Mouse (Mus musculus) layer of hippocampus, adult 18-20 months (tissue): Measurements from ENCODE around the gene Gm20518. TPM values are rescaled to one million over a fixed set of nuclear protein-coding genes. Genes with fewer than 3 reads are reported as not detected.
A peak's percentile ranks its signal among the peaks of the same experiment; 100 is the strongest.

ENCODE experiments used
- DNase-seq, 2 experiments: peaks; one replicate each; pipeline ENCODE4 v3.0.0; 2022; ENCODE audit warnings: low spot score in 2 of 2
- long read RNA-seq: library from polyadenylated mRNA; stranded (forward); transcript quantifications from one replicate; pipeline ENCODE4 v2.0.0, GENCODE M21; 2021
- total RNA-seq, 2 experiments: library from RNA; stranded (reverse); gene quantifications; 2 replicates each; pipeline ENCODE4 v1.2.3; 2021

Gene Gm20518
- total RNA-seq: 1 to 10 TPM; 1.9 to 2.3 TPM
- long read RNA-seq, partial matches to known transcripts: 0 of 23 reads
- long read RNA-seq, other reads (novel, unspliced or antisense): 23 of 23 reads

- peak; percentile 98 to 99 for DNase-seq
Measured at GRCm38 (mm10) chr16:17891567-17891959, at the start of gene Gm20518. Gene Gm20518 (minus strand): TSS chr16:17891671.

GRCm38 (mm10) chr16:17939255-17939751, 47.8 kb upstream of the Gm20518 start:
- no peak for DNase-seq

DNA sequence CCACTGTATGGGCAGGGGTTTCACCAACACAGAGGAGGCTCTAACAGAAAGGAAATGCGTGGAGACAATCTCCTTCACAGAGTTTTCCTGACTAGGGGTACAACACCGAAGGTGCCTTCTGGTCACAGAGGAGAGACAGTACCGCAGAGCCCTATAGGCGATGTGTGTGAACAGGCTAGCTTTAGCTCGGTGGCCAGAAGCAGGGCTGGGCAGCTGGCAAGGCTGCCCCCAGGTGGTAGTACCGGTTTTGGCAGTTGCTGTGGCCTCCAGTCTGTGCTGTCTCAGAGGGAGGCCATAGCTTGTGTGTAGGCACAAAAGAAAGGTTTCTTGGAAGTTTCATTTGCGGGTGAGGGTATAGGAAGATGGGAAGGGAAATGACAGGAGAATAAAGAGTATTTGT, 47.4 kb upstream of the Gm20518 start:
- peak in 1 of 2 experiments; percentile 48 for DNase-seq

- no peak for DNase-seq
Measured at GRCm38 (mm10) chr16:17938187-17938586, 46.7 kb upstream of the Gm20518 start.

DNA sequence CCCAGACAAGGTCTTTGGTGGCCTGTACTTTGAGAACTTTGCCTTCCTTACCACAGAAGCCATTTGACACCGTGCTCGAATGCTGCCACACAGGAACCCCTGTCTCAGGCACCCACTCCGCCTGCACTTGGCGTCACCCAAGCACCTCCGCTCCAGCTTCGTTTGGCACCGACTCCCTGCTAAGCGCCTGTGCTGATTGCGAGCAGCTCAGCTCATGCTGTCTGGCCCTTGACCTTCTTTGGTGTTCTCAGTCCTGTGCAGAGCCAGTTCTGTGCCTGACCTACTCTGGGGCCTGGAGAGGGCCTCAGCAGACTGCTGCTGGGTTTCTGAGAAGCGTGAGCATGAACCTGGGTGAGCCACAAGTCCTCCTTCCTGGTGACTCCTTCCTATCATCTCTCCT, 45.3 kb upstream of the Gm20518 start:
- no peak for DNase-seq

GRCm38 (mm10) chr16:17934445-17934910, 43.0 kb upstream of the Gm20518 start:
- no peak for DNase-seq

- DNase-seq: no peak
Measured at GRCm38 (mm10) chr16:17933594-17934444, 42.3 kb upstream of the Gm20518 start.

DNA sequence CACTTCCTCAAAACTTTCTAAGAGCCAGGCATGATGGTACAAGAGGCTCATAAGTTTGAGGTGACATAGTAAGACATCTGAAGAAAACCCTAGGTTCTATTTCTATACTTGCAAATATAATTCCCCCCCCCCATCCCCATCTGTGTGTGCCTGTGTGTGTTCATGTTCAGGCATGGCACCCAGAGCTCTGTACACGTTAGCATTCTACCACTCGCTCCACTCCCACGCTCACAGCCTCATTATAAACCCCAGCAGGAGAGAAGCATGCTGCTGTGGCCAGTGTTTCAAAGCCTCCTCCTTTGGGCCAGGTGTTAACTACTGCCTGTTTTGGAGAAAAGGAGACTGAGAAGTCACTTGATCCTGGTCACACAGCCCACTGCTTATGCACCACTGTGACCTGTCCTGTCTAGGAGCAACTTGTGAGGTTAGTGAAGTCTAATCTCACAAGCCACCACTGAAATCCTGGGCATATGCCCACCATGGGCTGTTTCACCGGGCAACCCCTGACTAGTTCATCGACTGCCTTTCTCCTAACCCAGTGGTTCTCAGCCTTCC, 40.5 kb upstream of the Gm20518 start:
- DNase-seq: no peak

DNA sequence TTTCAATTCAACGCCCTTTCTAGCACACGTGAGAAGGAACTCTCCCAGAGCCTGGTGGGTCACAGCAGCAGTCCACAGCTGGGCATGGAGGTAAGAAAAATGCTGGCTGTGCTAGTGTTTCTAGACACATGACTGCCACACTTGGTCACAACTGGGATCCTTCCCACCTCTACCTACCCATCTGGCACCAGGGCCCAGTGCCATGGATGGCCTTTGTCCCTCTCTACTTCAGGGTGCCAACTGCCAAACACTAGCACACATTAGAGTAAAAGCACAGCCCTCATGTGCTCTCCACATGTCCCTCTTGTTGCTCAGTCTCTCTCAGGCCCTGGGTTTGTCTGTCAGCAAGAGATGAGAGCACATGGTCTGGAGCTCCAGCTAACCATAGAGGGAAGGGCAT, 38.2 kb upstream of the Gm20518 start:
- DNase-seq: no peak

DNA sequence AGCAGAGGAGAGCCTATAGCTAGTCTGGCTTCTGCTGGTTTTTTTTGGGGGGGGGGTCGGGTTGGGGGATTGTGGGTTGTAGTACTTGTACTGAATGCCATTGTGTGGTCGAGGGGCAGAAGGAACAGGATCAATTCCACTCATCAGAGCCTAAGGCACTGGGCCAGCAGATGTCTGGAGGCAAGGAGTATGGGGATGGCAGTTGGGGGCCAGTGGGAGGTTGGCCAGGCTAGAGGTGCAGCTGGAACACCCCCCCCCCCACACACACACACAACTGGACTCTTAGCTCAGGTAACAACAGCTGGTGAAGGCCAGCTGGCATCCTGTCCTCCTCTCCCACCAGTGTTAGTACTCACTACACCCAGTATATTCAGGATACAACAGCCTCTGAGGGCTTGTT, 37.7 kb upstream of the Gm20518 start:
- DNase-seq: no peak

DNA sequence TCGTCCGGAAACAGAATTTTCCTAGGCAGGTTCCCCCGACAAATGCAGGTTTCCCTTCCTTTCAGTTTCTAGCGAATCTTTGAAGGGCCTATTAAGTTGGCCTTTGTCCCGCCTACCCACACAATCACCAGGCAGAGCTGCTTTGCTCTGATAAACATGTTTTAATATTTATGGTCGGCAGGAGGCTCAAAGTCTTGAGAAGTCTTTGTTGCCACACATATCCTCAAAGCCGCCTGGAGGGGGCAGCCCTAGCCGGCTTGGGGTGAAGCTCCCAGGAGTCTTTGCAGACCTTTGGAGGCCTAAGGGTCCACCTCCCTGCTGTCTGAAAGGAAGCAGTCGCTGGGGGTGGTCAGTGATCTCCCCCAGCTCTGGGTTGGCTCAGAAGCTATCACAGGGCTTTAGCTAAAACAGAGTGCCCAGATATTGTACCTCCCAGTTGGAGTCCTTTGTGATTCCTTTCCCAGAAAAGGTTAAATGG, 37.2 kb upstream of the Gm20518 start:
- DNase-seq: peak in 1 of 2 experiments; percentile 56

GRCm38 (mm10) chr16:17928087-17928580, 36.7 kb upstream of the Gm20518 start, which contains the start of gene Slc25a1:
Gene Slc25a1 (minus strand): TSS chr16:17928219.
- DNase-seq: peak; percentile 75 to 83

GRCm38 (mm10) chr16:17927351-17928082, 36.0 kb upstream of the Gm20518 start:
- peak in 1 of 2 experiments; percentile 19 for DNase-seq

GRCm38 (mm10) chr16:17922163-17922538, 30.7 kb upstream of the Gm20518 start:
- DNase-seq: no peak

DNA sequence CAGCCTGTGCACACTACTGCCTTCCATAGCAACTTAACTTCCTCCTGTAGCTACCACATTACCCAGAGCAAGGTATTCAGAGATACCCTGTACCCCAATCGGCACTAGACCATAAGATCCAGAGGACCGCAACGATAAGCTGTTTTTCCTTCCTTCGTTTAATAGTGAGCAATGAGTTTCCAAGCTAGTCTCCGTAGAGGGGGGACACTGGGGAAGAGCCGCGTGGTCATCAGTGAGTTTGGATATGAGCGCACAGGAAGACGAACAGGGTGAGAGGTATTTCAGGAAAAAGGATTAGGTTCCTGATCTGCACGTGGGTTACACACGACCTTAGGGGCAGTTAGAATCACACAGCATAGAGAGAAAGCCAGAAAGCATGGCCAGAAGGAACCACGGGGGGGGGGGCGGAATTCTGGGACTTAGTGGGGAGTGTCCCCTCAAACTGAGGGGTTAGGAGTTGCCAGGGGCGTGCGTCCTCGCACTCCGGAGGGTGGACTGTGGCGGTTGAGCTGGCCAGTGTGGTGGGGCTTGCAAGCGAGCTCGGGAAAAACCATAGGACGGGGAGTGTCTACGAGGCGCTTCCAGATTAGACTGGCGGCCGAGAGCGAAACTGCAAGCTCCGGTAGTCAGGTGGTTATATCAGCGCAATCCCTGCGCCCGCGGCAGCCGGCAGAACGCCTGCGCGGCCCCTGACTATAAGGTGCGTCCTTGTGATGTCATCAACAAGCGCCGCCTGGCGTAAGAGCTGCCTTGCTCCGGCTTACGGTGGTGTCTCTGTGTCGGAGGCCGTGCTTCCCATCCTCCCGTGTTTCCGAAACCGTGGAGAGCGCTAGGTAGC, 30.1 kb upstream of the Gm20518 start:
- DNase-seq: peak; percentile 94 to 98

GRCm38 (mm10) chr16:17920586-17920985, 29.1 kb upstream of the Gm20518 start:
- DNase-seq: no peak

GRCm38 (mm10) chr16:17914307-17915249, 23.1 kb upstream of the Gm20518 start, which contains the start of gene Gsc2:
Gene Gsc2 (minus strand): TSS chr16:17915059.
- no peak for DNase-seq

- peak; percentile 92 to 98 for DNase-seq
Measured at GRCm38 (mm10) chr16:17911052-17911595, 19.7 kb upstream of the Gm20518 start, which contains the start of gene Ess2. Gene Ess2 (minus strand): TSS chr16:17911348.

DNA sequence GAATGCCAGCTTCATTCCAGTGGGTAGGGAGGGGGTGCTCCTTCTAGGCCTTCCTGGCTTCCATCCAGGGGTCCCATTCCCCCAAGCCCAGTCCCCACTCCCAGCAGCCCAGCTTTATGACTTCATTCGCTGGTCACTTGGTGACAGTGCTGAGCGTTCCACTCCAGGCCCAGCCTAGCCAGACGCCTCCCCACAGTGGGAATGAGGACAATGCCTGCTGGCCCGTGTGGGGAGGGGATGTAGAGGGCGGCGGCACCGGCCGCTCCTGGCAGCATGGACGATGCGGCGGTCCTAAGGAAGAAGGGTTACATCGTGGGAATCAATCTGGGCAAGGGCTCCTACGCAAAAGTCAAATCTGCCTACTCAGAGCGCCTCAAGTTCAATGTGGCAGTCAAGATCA, 7.0 kb upstream of the Gm20518 start, which contains the start of the genes Dgcr2 and Tssk2:
TSS of gene Dgcr2 (minus strand) at position 101 of the 400 bp plus-strand sequence.
TSS of gene Tssk2 (plus strand) at position 176 of the 400 bp plus-strand sequence.
- DNase-seq: no peak
